Mouse (Mus musculus): ENCODE results near the gene Kifc3. TPM values are rescaled to one million over a fixed set of nuclear protein-coding genes. Genes with fewer than 3 reads are reported as not detected.
"Not testable (repeated sequence)": the region's sequence is repeated elsewhere in the genome, so short reads cannot be mapped to it uniquely, and the experiment has no call there.

Gene Kifc3
- polyA plus RNA-seq, 1 experiment from 2014 or later = 8.6 TPM

DNA sequence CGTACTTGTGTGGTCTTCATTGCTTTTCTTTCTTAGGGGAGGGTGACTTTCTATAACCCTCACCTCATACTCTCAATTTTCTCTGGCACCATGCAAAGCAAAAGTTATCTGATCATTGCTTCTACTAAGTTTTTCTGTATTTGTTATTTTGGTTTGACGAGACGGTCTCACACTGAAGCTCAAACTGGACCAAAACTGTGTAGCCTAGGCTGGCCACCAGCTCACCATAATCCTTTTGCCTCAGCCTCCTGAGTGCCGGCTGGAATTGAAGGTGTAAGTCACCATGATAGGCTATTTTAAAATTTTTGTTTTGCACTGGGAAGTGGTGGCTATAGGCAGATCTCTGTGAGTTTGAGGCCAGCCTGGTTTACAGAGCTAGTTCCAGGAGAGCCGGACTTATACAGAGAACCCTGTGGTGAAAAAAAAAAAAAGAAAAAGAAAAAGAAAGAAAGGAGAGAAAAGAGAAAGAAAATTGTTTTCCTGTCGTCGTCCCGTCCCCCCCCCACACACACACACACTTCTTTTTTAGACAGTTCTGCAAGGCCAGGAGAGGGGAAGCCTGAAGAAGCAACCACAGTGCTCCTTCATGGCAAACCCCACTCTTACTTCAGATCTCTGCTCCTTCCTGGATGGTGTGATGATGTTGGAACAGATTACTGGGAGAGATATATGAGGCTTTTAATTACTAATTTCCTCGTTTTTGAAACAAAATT is 870 bp upstream of the Kifc3 start:
- DNase-seq (ENCODE audit: low spot score) = no peak

DNA sequence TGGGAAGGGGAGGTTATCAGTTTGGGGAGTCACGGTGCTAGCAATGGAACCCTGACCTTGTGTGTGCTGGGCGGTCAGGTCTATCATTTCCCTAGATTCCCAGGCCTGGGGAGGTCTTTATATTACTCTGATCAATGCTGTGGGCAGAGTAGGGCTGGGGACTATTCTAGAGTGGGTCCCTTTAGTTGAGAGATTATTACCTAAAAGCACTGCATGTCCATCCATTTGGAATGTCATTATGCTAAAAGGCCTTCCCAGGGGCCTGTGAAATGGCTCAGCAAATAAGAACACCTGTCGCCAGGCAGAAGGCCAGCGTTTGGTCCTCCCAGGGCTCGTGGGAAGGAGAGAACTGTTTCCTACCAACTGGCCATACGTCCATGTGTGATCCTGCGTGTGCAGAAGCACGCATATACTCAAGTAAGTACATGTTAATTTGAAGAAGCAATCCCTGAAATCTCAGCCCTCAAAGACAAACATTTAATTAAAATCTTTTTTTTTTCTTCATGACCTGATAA is 499 bp downstream of the Kifc3 start:
- DNase-seq (ENCODE audit: low spot score) = no peak

DNA sequence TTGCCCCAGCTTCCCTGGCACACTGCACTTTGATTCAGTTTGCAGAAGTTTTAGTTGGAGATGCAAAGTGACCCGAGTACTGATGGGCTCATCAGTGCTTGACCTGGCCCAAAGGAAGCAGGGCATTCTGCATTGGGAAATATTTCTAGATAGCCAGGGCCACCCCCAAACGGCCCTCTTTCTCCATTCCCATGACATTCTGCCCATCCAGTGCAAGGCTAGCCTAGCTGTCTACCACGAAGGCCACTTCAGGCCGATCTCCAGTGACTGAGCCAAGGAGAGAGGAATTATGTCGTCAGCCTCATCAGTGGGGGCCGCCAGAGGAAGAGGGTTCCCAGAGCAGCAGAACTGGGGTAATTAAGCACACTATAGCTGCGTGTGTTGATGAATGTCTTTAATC is 1.1 kb downstream of the Kifc3 start:
- DNase-seq (ENCODE audit: low spot score) = no peak

DNA sequence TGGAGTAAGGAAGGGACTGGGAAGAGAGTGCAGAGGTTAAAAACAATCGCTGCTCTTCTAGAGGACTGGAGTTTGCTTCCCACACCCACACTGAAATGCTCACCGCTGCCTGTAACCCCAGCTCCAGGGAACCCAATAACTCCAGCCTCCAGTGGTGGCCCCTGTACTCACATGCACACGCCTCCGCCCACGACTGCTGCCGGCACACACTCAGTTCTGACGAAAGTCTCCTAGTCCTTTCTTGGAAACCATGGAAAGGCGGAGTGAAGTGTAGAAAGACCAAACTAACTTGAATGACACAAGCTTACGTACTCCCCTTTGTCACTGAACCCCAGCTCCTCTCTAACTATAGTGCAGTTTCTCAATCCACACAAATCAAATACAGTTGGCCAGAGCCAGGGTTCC is 2.6 kb downstream of the Kifc3 start:
- DNase-seq (ENCODE audit: low spot score) = no peak

DNA sequence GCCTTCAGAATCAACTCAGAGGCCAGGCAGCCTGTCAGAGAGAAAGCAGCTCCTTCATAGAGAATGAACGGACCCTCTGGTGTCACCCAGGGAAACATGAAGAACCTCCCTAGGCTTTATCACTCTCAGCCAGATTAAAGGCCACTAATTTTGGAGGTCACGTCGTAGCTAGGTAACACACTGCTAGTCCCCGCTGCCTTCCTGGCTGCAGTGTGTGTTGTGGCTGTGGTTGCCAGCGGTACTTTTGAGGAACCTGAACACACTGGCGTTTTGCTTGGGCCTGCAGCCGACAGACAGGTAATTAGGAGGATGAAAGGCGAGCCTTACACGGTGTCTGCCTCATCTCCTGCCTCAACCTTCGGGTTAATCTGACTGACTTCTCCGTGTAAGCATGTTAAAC is 6.9 kb downstream of the Kifc3 start:
- DNase-seq (ENCODE audit: low spot score) = no peak

DNA sequence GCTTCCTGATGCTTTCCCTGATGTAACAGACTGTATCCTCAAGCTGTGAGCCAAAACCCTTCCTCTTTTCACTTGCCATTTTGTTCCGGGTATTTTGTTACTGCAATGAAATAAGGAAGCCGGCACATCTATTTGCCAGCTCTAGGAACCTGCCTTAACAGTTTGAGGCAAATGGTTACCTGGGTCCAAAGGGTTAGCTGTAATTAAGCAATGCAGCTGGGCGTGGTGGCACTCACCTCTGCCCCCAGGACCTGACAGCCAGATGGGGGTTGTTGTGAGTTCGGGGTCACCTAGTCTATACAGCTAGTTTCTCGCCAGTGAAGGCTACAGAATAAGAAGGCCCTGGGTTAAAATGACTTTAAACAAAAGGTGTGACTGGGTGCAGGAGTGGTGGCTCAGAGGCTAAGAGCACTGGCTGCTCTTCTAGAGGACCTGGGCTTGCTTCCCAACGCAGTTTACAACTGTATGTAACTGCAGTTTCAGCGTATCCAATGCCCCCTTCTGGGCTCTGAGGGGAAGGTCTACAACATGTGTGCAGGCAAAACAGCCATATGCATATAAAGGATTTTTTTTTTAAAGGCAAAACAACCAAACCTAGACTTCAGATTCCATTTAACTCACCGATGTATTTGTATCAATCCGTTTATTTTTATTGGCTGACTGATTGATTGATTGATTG is 11.0 kb downstream of the Kifc3 start:
- DNase-seq (ENCODE audit: low spot score) = no peak

DNA sequence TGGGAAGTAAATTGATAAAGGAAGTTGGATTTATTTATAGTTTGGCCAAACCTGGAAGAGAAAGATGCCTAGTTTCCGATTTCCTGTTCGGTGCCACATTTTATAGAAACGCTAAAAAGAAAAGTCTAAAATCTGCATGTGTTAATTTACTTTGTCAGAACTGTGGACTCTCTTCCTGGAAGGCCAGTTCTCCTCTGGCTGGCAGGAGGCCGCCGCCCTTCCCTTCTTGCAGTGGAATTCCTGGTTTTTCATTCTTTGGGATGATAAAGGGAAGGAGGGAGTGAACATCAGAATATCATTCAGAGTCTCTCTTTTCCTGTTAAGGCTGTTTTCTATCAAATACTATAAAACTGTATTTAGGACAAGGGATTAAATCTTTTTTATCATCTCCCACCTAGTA is 15.0 kb downstream of the Kifc3 start:
- DNase-seq (ENCODE audit: low spot score) = no peak

DNA sequence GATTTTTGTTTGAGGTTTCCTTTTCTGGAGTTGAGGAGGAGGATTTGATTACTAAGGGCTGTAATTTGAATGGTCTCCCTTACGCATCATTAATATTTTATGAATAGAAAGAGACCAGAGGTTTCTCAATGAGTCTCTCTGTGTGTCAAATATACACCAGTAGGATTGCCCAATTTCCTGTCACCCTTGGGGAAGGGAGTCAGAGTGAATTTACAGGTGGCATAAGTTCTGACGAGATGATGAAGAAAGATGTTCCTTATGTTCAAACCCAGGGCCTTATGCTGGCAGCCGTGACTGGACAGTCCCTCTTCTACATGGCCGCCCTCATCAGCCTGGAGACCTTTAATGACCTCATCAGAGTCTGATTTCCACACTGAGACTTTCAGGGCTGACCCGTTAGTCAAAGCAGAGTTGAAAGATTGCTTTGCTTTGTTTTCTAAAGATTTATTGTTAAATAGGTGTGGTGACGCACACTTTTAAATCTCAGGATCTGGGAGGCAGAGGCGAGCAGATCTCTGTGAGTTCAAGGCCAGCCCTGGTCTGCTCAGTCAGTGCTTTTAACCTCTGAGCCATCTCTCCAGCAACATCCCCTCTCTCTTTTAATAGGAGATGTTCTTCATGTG is 16.6 kb downstream of the Kifc3 start:
- DNase-seq (ENCODE audit: low spot score) = no peak

DNA sequence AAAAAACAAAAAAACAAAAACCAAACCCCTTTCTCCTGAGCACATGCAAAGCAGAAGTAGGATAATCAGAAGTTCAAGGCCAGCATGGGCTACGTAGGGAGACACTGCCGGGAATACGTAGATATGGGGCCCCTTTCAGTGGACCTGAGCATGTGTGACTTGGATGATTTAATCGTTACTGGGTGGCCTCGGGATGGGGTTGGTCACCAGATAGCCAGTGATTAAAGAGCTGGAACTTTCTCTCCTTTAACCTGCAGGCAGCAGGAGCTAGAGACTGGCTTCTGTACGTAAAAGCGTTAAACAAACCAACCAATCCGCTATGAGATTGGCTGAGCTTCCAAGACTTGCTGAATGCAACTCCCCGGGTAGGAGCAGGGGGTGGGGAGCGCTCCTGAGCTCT is 17.5 kb downstream of the Kifc3 start:
- no peak for DNase-seq (ENCODE audit: low spot score)

DNA sequence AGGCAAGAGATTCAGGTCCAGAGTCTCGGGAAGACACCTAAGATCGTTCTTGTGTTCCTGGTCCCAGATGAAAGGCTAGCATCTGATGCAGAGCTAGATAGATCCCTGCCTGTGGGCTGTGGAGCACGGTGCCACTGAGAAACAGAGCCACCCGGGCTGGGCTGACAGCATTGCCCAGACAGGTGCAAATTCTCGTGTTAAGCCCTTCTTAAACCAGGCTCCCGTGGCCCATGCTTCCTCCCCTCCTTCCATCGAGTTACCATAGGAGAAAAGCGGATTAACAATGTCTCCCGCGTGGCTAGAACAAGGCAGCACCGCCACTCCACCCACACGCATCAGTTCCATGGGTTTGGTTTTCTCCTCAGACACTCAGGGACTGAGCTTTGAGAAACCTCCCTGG is 18.4 kb downstream of the Kifc3 start:
- DNase-seq (ENCODE audit: low spot score) = no peak

DNA sequence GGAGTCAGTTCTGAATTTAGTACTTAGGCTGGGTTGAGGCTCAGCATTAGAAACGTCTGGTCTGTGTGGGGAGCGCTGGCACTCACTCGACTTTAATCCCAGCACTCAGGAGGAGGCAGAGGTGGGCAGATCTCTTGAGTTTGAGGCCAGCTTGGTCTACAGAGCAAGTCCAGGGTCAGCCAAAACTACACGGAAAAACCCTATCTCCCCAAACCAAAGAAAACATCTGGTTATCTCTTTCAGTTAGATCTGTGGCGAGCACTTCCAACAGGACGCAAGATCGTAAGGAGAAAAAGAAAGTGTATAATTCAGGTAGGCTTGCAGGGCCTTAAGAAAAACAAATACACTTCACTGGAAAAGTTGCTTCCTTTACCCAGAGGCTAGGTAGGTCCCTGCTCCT is 20.8 kb downstream of the Kifc3 start:
- no peak for DNase-seq (ENCODE audit: low spot score)

DNA sequence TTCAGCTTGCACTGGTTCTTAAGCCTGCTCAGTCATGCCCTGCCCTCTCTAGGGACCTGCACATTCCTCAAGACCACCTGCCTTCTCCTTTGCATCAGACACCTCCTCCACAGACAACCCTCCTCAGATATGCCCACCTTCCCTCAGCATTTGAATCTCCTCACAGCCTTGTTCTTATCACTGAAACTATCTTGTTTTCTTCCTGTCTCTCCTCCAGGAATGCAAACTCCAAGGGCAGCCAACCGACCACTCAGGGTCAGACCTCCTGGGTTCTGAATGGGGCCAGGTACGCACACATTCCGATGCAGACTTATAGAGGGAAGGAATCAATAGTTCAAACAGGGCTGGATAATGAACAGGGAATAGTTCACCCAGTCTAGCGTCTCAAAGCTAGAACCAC is 24.4 kb downstream of the Kifc3 start:
- DNase-seq (ENCODE audit: low spot score) = no peak

DNA sequence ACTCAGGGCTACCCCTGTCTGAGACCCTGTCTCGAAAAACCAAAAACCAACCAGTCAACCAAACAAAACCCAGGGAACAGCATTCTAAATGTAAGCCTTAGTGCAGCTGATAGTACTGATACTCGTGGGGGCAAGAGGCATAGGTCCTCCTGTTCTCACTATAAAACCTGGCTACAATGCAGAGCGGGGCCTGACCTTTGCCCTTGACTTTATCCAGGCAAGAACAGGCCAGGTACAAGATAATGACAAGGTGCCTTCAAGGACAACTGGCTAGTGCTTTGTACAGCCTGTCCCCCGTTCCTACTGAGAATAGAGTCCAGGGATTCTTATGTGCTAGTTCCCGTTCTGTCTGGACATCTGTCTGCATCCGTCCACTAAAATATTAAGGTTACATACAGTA is 25.6 kb downstream of the Kifc3 start:
- DNase-seq (ENCODE audit: low spot score) = no peak

DNA sequence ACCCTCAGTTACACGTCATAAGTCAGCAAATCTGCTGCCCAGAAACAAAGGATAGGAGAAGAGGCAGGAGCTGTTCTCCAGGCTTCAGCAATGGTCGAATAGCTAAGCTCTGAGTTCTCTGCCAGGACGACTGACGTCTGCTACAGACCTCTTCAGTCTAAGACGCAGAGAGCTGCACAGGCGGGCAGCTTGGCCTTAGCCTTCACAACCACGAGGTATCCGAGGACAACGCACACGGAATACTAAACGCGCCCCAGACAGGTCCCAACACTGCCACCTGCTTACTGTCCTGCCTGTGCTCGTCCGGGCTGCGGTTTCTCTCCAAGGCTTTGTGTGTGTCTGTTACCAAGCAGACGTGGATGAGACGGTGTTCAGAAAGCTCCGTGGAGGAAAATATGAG is 26.8 kb downstream of the Kifc3 start:
- no peak for DNase-seq (ENCODE audit: low spot score)

DNA sequence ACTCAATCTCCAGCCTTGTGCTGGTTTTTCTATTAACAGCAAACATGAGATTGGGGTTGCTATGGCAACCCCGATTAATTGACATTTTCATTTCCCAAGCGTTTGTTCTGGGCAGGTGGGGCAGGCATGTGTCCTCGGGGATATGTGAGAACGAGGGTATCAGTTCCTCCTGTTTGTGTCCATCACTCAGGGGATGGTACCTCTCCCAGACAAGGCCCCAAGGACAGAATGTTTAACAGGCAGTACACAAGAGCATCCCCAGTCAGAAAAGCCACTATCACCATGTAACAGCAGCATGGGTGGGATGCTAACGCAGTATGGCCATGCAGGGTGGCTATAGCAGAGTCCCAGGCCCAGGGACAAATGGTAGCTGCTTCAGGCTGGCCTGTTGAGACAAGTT is 27.3 kb downstream of the Kifc3 start:
- DNase-seq (ENCODE audit: low spot score) = no peak

DNA sequence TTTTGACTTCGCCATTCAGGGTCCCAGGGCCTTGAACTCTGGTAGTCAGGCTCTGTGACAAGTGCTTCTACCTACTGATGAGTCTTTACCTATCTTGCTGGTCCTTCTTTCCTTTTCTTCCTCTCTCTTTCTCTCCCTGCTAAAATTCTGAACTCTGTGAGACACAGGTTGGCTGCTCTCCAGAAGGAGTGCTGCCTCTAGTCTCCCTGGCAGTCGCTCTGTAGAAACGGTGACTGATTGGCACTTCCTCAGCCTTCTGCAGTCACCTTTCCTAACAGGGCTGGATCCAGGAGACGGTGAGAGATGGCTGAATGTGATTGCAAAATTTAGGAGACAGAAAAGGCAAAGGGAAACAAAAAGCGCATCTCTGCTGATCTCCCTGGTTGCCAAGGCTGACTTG is 30.2 kb downstream of the Kifc3 start:
- no peak for DNase-seq (ENCODE audit: low spot score)

DNA sequence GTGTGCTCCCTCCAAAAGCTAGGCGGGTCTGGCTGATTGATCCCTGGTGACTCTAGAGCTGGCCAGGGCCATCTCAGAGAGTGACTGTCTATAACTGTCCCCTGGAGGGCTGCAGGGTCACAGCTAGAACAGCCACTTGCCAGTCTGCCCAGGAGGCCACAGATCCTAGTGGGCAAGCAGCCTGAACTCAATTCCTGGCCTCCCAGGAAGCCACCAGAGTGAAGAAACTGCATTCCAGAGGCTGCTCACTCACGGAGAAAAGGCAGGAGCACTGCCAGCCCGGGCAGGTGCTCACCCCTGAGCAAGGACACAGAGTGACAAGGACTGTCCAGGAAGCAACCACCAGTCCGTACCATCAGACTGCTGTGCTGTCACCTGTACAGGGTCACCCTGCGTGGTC is 34.9 kb downstream of the Kifc3 start:
- DNase-seq (ENCODE audit: low spot score) = no peak

DNA sequence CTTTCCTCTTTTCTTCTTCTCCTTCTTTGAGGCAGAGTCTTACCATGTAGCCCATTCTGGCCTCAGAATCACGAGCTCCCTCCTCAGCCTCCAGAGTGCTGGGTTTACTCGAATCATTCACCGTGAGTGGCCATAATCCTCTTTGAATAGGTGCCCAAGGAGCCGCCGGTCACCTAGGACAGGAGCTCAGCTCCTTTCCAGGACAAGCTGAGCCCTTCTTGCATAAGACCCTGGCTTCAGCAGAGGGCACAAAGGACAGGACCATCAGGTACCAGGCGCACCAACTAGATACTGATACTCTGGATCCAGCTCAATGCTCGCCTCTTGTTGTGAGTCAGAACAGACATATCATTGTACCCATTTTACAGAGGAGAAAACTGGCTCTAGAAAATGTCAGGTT is 36.2 kb downstream of the Kifc3 start:
- DNase-seq (ENCODE audit: low spot score) = no peak

DNA sequence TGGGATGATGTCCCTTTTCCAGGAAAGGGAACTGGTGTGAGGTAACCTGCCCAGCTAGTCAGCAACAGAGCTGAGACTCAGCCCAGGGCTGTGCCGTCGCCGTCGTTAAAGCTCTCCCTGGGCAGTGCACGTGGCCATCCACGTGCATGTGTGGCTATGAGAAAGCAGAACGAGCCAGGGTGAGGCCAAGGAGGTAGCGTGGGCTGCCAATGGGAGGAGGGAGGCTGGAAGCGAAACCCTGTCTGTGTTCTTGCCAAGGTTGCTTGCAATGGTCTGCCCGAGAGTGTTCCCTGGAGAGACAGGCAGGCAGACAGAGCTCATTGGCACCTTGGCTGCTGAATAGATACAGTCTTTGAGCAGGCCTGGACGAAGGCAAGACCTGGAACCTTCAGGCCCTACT is 36.7 kb downstream of the Kifc3 start:
- DNase-seq (ENCODE audit: low spot score) = no peak

DNA sequence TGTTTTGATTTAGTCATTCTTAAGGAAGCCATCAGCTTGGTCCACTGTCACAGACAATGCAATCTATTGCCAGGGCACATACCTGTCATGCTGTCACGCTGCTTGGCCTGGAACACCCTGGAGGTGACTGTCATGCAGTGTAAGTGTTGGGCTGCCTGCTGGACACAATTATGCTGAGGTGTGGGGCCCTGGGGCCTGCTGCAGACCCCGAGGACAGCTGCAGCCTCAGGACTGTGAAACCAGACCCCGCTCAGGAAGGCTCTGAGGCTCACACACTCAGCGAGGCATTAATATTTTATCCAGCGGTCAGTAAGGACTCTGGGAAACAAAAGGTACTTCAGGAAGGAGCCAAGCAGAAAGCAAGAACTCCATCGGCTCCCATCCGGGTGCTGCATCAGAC is 38.1 kb downstream of the Kifc3 start:
- no peak for DNase-seq (ENCODE audit: low spot score)

DNA sequence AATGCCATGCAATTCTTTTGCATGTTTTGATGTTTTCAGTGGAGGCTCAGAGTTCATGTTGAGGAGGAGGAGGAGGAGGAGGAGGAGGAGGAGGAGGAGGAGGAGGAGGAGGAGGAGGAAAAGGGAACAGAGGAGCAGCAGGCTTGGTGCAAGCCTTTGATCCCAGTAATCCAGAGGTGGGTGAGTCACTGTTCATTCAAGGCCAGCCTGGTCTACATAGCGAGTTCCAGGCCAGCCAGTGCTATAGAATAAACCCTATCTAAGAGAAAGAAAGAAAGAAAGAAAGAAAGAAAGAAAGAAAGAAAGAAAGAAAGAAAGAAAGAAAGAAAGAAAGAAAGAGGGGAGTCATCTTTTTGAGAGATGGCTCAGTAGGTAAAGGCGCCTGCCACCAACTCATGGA is 38.6 kb downstream of the Kifc3 start:
- DNase-seq (ENCODE audit: low spot score) = not testable (repeated sequence)

DNA sequence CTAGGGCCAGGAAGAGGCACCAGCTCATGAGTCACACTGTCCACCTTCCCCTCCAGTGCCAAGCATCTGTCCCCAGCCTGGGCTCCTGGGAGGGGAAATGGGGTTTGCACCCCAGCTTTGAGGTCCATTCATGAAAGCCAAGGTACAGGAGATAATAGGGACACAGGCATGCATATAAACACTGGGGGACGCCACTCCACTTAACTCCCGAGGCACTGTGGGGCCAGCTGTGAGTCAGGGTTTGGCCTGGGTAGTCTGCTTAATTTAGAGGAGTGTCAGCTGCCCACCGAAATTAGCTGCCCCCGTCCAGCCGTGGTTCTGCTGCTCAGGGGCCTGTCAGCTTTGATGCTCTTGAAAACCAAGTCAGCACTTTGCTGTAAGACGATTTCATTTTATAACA is 39.8 kb downstream of the Kifc3 start:
- no peak for DNase-seq (ENCODE audit: low spot score)

DNA sequence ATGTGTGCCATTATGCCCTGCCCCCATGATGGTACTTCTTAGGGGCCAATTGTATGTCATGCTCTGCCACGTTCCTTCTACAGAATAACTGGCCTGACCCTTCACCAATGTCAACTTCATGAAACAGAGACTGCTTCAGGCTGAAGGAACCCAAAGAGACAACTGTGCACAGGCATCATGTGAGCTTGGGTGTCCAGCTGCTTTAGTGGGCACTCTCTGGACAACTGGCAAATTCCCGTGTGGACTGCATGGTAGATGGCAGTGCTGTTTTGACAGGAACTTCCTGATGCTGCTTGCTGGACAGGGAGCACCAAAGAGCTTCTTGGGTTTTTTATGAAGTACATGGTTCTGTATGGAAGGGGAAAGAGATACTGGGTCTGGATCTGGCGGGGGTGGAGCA is 43.3 kb downstream of the Kifc3 start:
- no peak for DNase-seq (ENCODE audit: low spot score)
